Mouse (Mus musculus) erythroblast, embryonic 14.5 days (primary cell): ENCODE data around the gene Gm10392.

Experiments used
- GATA1 ChIP-seq: IDR thresholded peaks from 2 replicates; pipeline ENCODE4 v1.6.1; 2012; ENCODE audit warnings: low read length, inconsistent platforms, mixed read lengths
- TAL1 ChIP-seq: IDR thresholded peaks from 3 replicates; pipeline ENCODE4 v1.6.1; 2012; ENCODE audit warnings: low read length, inconsistent platforms, mixed read lengths

GRCm38 (mm10) chr11:77494782-77495181 lies 24.2 kb downstream of the Gm10392 start:
- TF ChIP-seq GATA1 = no peak
- no peak for TF ChIP-seq TAL1
